Mouse (Mus musculus): ENCODE results near the gene Pknox2. TPM values are rescaled to one million over a fixed set of nuclear protein-coding genes. Genes with fewer than 3 reads are reported as not detected.

Pknox2 gene
- polyA plus RNA-seq, 1 experiment, result 8.5 TPM

- H3K36me3 ChIP-seq (ENCODE audit: control insufficient read depth, insufficient read depth), result no peaks in the 10 kb centered on the region
- no peaks in the 10 kb centered on the region for H3K79me2 ChIP-seq (ENCODE audit: control insufficient read depth, insufficient read depth)
- no peaks in the 10 kb centered on the region for H3K27me3 ChIP-seq (ENCODE audit: control insufficient read depth, insufficient read depth, insufficient read length)
- no peak overlapping the region for H3K4me3 ChIP-seq (ENCODE audit: insufficient read depth, poor library complexity, severe bottlenecking)
- H3ac ChIP-seq (ENCODE audit: control insufficient read depth, insufficient read length, low read depth), result no peak overlapping the region
- TF ChIP-seq MYOD1 (IDR thresholded peaks at IDR 0.05; ENCODE audit: control insufficient read depth, insufficient read length, low read depth) (no peak), FOSL1 (IDR thresholded peaks at IDR 0.05; ENCODE audit: insufficient read depth, low read length, poor library complexity, severe bottlenecking) (no peak), USF1 (IDR thresholded peaks at IDR 0.05; ENCODE audit: low read depth) (no peak), CTCF (IDR thresholded peaks at IDR 0.05; ENCODE audit: control insufficient read depth, insufficient read depth, insufficient read length) (no peak), MYOG (IDR thresholded peaks at IDR 0.05; ENCODE audit: control insufficient read depth, extremely low read depth, insufficient read length) (no peak), MAX (IDR thresholded peaks at IDR 0.05) (no peak), CEBPB (IDR thresholded peaks at IDR 0.05; ENCODE audit: low read depth) (no peak)
- H3K79me3 ChIP-seq (ENCODE audit: low read depth), result no peaks in the 10 kb centered on the region
Measured at GRCm38 (mm10) chr9:37016165-37016564, 131.0 kb downstream of the Pknox2 start.

- Histone ChIP-seq H3K27me3 (ENCODE audit: control insufficient read depth, insufficient read depth, insufficient read length) (no peaks in the 10 kb centered on the region), H3K36me3 (ENCODE audit: control insufficient read depth, insufficient read depth) (no peaks in the 10 kb centered on the region), H3K4me3 (ENCODE audit: insufficient read depth, poor library complexity, severe bottlenecking) (no peak overlapping the region), H3K79me3 (ENCODE audit: low read depth) (no peaks in the 10 kb centered on the region), H3K79me2 (ENCODE audit: control insufficient read depth, insufficient read depth) (no peaks in the 10 kb centered on the region), H3ac (ENCODE audit: control insufficient read depth, insufficient read length, low read depth) (no peak overlapping the region)
- no peak for TF ChIP-seq CEBPB (IDR thresholded peaks at IDR 0.05; ENCODE audit: low read depth)
- TF ChIP-seq CTCF (IDR thresholded peaks at IDR 0.05; ENCODE audit: control insufficient read depth, insufficient read depth, insufficient read length), result no peak
- no peak for TF ChIP-seq FOSL1 (IDR thresholded peaks at IDR 0.05; ENCODE audit: insufficient read depth, low read length, poor library complexity, severe bottlenecking)
- TF ChIP-seq MAX (IDR thresholded peaks at IDR 0.05), result no peak
- TF ChIP-seq MYOG (IDR thresholded peaks at IDR 0.05; ENCODE audit: control insufficient read depth, extremely low read depth, insufficient read length), result no peak
- no peak for TF ChIP-seq USF1 (IDR thresholded peaks at IDR 0.05; ENCODE audit: low read depth)
- no peak for TF ChIP-seq MYOD1 (IDR thresholded peaks at IDR 0.05; ENCODE audit: control insufficient read depth, insufficient read length, low read depth)
Measured at GRCm38 (mm10) chr9:37013565-37013964, 133.6 kb downstream of the Pknox2 start.

- no peak overlapping the region for H3ac ChIP-seq (ENCODE audit: control insufficient read depth, insufficient read length, low read depth)
- TF ChIP-seq MAX (IDR thresholded peaks at IDR 0.05), result no peak
- TF ChIP-seq USF1 (IDR thresholded peaks at IDR 0.05; ENCODE audit: low read depth), result no peak
- no peak for TF ChIP-seq CEBPB (IDR thresholded peaks at IDR 0.05; ENCODE audit: low read depth)
- TF ChIP-seq FOSL1 (IDR thresholded peaks at IDR 0.05; ENCODE audit: insufficient read depth, low read length, poor library complexity, severe bottlenecking), result no peak
- TF ChIP-seq MYOD1 (IDR thresholded peaks at IDR 0.05; ENCODE audit: control insufficient read depth, insufficient read length, low read depth), result no peak
- TF ChIP-seq CTCF (IDR thresholded peaks at IDR 0.05; ENCODE audit: control insufficient read depth, insufficient read depth, insufficient read length), result no peak
- no peak for TF ChIP-seq MYOG (IDR thresholded peaks at IDR 0.05; ENCODE audit: control insufficient read depth, extremely low read depth, insufficient read length)
- H3K79me2 ChIP-seq (ENCODE audit: control insufficient read depth, insufficient read depth), result no peaks in the 10 kb centered on the region
- H3K4me3 ChIP-seq (ENCODE audit: insufficient read depth, poor library complexity, severe bottlenecking), result no peak overlapping the region
- no peaks in the 10 kb centered on the region for H3K79me3 ChIP-seq (ENCODE audit: low read depth)
- H3K27me3 ChIP-seq (ENCODE audit: control insufficient read depth, insufficient read depth, insufficient read length), result no peaks in the 10 kb centered on the region
- no peaks in the 10 kb centered on the region for H3K36me3 ChIP-seq (ENCODE audit: control insufficient read depth, insufficient read depth)
Measured at GRCm38 (mm10) chr9:37008090-37008489, 139.1 kb downstream of the Pknox2 start.

- Histone ChIP-seq H3K27me3 (ENCODE audit: control insufficient read depth, insufficient read depth, insufficient read length) (no peaks in the 10 kb centered on the region), H3K79me2 (ENCODE audit: control insufficient read depth, insufficient read depth) (no peaks in the 10 kb centered on the region), H3K36me3 (ENCODE audit: control insufficient read depth, insufficient read depth) (no peaks in the 10 kb centered on the region), H3K4me3 (ENCODE audit: insufficient read depth, poor library complexity, severe bottlenecking) (no peak overlapping the region), H3ac (ENCODE audit: control insufficient read depth, insufficient read length, low read depth) (no peak overlapping the region), H3K79me3 (ENCODE audit: low read depth) (no peaks in the 10 kb centered on the region)
- TF ChIP-seq USF1 (IDR thresholded peaks at IDR 0.05; ENCODE audit: low read depth) (no peak), CTCF (IDR thresholded peaks at IDR 0.05; ENCODE audit: control insufficient read depth, insufficient read depth, insufficient read length) (no peak)
Measured at GRCm38 (mm10) chr9:37004676-37005075, 142.5 kb downstream of the Pknox2 start.

- no peaks in the 10 kb centered on the region for H3K27me3 ChIP-seq (ENCODE audit: control insufficient read depth, insufficient read depth, insufficient read length)
- H3K4me3 ChIP-seq (ENCODE audit: insufficient read depth, poor library complexity, severe bottlenecking), result no peak overlapping the region
- TF ChIP-seq MAX (IDR thresholded peaks at IDR 0.05) (no peak), MYOG (IDR thresholded peaks at IDR 0.05; ENCODE audit: control insufficient read depth, extremely low read depth, insufficient read length) (no peak), CEBPB (IDR thresholded peaks at IDR 0.05; ENCODE audit: low read depth) (no peak), USF1 (IDR thresholded peaks at IDR 0.05; ENCODE audit: low read depth) (no peak), CTCF (IDR thresholded peaks at IDR 0.05; ENCODE audit: control insufficient read depth, insufficient read depth, insufficient read length) (no peak), MYOD1 (IDR thresholded peaks at IDR 0.05; ENCODE audit: control insufficient read depth, insufficient read length, low read depth) (no peak), FOSL1 (IDR thresholded peaks at IDR 0.05; ENCODE audit: insufficient read depth, low read length, poor library complexity, severe bottlenecking) (no peak)
- H3K79me3 ChIP-seq (ENCODE audit: low read depth), result no peaks in the 10 kb centered on the region
- H3K79me2 ChIP-seq (ENCODE audit: control insufficient read depth, insufficient read depth), result no peaks in the 10 kb centered on the region
- H3K36me3 ChIP-seq (ENCODE audit: control insufficient read depth, insufficient read depth), result no peaks in the 10 kb centered on the region
- no peak overlapping the region for H3ac ChIP-seq (ENCODE audit: control insufficient read depth, insufficient read length, low read depth)
Measured at GRCm38 (mm10) chr9:37001935-37002535, 145.2 kb downstream of the Pknox2 start.

- no peaks in the 10 kb centered on the region for H3K79me3 ChIP-seq (ENCODE audit: low read depth)
- H3K27me3 ChIP-seq (ENCODE audit: control insufficient read depth, insufficient read depth, insufficient read length), result no peaks in the 10 kb centered on the region
- no peak overlapping the region for H3K4me3 ChIP-seq (ENCODE audit: insufficient read depth, poor library complexity, severe bottlenecking)
- H3ac ChIP-seq (ENCODE audit: control insufficient read depth, insufficient read length, low read depth), result no peak overlapping the region
- H3K36me3 ChIP-seq (ENCODE audit: control insufficient read depth, insufficient read depth), result no peaks in the 10 kb centered on the region
- TF ChIP-seq CEBPB (IDR thresholded peaks at IDR 0.05; ENCODE audit: low read depth), result no peak
- H3K79me2 ChIP-seq (ENCODE audit: control insufficient read depth, insufficient read depth), result no peaks in the 10 kb centered on the region
Measured at GRCm38 (mm10) chr9:36999393-36999792, 147.8 kb downstream of the Pknox2 start.

Measured in C2C12 (cell line).